Mouse (Mus musculus) heart, embryonic 15.5 days (tissue): ENCODE data around the gene Gm14288. TPM values are rescaled to one million over a fixed set of nuclear protein-coding genes. Genes with fewer than 3 reads are reported as not detected.
"Not testable (repeated sequence)": the region's sequence is repeated elsewhere in the genome, so short reads cannot be mapped to it uniquely, and the experiment has no call there.

Source experiments
- ATAC-seq: fragments of 200-750 bp; cut with Nextera tagmentation; replicated peaks from 2 replicates; pipeline ENCODE4 v1.8.0; 2017; ENCODE audit warnings: low read depth, moderate TSS enrichment; ENCODE audit not compliant: insufficient number of reproducible peaks, insufficient read depth, low FRiP score
- H3K27ac ChIP-seq: fragments of 300-500 bp; sonication (generic); 2 replicates; pipeline ENCODE4 v1.5.1; 2015; ENCODE audit warnings: mild to moderate bottlenecking, inconsistent platforms
- H3K27me3 ChIP-seq: fragments of 300-500 bp; sonication (generic); 2 replicates; pipeline ENCODE4 v1.6.1; 2015; ENCODE audit warnings: inconsistent platforms
- H3K36me3 ChIP-seq: fragments of 300-500 bp; sonication (generic); 2 replicates; pipeline ENCODE4 v1.6.1; 2015; ENCODE audit warnings: mild to moderate bottlenecking, inconsistent platforms
- H3K4me1 ChIP-seq: fragments of 300-500 bp; sonication (generic); replicated peaks from 2 replicates; pipeline ENCODE4 v1.6.1; 2015; ENCODE audit warnings: inconsistent platforms
- H3K4me2 ChIP-seq: fragments of 300-500 bp; sonication (generic); 2 replicates; pipeline ENCODE4 v1.6.1; 2015; ENCODE audit warnings: inconsistent platforms, mild to moderate bottlenecking, moderate library complexity
- H3K4me3 ChIP-seq: fragments of 300-500 bp; sonication (generic); 2 replicates; pipeline ENCODE4 v1.5.1; 2015; ENCODE audit warnings: mild to moderate bottlenecking, inconsistent platforms
- H3K9ac ChIP-seq: fragments of 300-500 bp; sonication (generic); 2 replicates; pipeline ENCODE4 v1.6.1; 2015; ENCODE audit warnings: mild to moderate bottlenecking, inconsistent platforms
- H3K9me3 ChIP-seq: fragments of 300-500 bp; sonication (generic); replicated peaks from 2 replicates; pipeline ENCODE4 v1.6.1; 2016; ENCODE audit warnings: inconsistent platforms
- WGBS: fragments of 180-500 bp; shearing (Covaris S2); methylation state at CpG from one replicate; pipeline ENCODE4 v1.1.7; 2015; ENCODE audit warnings: mixed read lengths; 5-methylcytosine and 5-hydroxymethylcytosine counted together
- polyA plus RNA-seq: library from polyadenylated mRNA; unstranded; fragments of >200 nt; fragmentation: Nextera tagmentation; extraction: Ambion mirVana; gene quantifications from 2 replicates; pipeline ENCODE4 v1.2.1, GENCODE M21; 2015

The Gm14288 gene
- polyA plus RNA-seq: 3.9 and 4.9 TPM in 2 replicates

DNA sequence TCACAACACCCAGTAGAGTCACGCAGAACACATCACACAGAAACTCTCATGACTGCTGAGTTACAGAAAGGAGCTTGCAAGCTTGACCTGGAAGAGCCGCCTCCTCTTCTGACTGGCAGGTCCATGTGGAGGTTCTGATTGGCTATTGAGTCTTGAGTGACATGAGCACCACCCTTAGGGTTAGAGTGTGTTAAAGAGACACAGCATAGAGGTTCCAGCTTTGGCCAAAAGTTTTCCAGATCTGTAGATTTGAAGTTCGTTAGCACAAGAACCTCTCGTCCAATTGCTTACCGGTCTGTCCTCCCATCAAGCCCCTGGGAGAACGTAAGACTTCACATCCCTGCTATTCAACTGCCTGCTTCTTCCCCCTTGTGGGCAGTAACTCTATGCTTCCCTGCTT lies at the start of gene Gm14288:
Gene Gm14288 (minus strand): TSS at position 101 of the 400 bp plus-strand sequence.
- H3K27ac ChIP-seq, H3K4me1 ChIP-seq, H3K4me3 ChIP-seq, H3K4me2 ChIP-seq, H3K27me3 ChIP-seq, H3K9ac ChIP-seq, H3K9me3 ChIP-seq, ATAC-seq, H3K36me3 ChIP-seq: not testable (repeated sequence)
- whole genome bisulfite sequencing: no CpG with 5 or more reads among the region's 6 CpGs

GRCm38 (mm10) chr2:175741237-175741636 lies 59.7 kb downstream of the Gm14288 start, which contains the start of gene Gm2007:
Gene Gm2007, plus strand, starts transcription at chr2:175741537.
- not testable (repeated sequence) for H3K27ac ChIP-seq, ATAC-seq, H3K9me3 ChIP-seq, H3K4me1 ChIP-seq, H3K4me3 ChIP-seq, H3K9ac ChIP-seq, H3K36me3 ChIP-seq, H3K4me2 ChIP-seq, H3K27me3 ChIP-seq
- no CpG with 5 or more reads among the region's 2 CpGs for WGBS

Other genes with a start within 250 kb of the Gm14288 start
- gene Gm11007, start 157.1 kb downstream of the Gm14288 start, polyA plus RNA-seq: not detected in 2 replicates
- gene Zfp969, start 97.4 kb downstream of the Gm14288 start, polyA plus RNA-seq: 16.9 and 21.8 TPM in 2 replicates
- not detected in 2 replicates for gene Gm2007, start 59.6 kb downstream of the Gm14288 start, polyA plus RNA-seq
- 12.6 and 13.5 TPM in 2 replicates for gene Gm6710, start 68.1 kb upstream of the Gm14288 start, polyA plus RNA-seq
- gene Zfp966, start 130.0 kb upstream of the Gm14288 start, polyA plus RNA-seq: 1.4 and 2.0 TPM in 2 replicates
- 12.0 and 14.6 TPM in 2 replicates for gene Gm2026, start 164.2 kb upstream of the Gm14288 start, polyA plus RNA-seq